Mouse (Mus musculus) urinary bladder, postnatal 25 days (tissue): ENCODE measurements around the gene Kif26b.

Source experiments
- DNase-seq: peaks from one replicate; pipeline ENCODE4 v3.0.0; 2022; ENCODE audit warnings: low spot score

Kif26b gene

DNA sequence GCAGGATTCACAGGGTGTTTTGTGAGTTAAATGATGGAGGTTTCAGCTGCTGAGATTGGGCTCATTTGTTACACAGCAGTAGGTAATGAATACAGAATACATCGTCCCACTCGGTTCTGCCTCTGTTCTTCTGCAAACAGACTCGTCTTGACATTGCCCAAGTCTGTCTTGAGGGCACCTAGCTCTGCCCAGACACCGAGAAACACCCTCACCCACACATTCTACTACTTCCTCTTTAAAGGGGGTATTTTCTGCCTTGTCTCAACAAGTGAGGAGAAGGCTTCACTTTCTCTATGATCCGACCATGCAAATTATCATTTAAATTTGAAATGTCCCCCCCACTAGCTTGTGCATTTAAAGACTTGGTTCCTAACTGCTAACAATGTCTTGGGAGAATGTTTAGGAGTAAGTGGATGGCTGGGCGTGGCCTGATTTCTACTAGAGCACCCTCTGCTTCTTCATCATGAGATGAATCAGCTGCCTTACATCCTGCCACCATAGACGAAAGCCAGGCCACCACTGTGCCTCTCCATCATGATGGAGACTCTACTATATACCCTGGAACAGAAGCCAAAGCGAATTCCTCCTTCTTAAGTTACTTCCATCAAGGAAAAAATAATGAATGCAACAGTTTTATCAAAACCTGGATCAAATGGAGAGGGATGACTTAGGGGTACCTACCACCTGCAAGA lies 395.7 kb downstream of the Kif26b start:
- DNase-seq = no peak

DNA sequence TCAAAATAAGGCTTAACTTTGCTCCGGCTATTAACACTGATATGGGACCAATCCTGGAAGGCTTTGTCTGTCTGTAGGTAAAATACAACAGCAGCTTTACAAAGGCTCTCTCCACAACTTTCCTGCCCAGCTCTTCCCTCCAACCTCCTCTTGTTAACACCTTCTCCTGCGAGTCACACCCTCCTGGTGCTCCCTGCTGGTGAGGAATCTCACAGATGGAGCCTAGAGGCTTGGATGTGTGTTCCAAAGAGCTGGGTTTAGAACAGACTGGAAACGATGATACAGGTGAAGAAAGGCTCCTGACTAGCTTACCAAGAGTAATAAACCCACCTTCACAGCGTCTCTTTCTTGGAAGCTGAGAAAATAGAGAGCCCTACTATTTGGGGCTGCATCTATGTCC lies 400.6 kb downstream of the Kif26b start:
- DNase-seq = no peak

DNA sequence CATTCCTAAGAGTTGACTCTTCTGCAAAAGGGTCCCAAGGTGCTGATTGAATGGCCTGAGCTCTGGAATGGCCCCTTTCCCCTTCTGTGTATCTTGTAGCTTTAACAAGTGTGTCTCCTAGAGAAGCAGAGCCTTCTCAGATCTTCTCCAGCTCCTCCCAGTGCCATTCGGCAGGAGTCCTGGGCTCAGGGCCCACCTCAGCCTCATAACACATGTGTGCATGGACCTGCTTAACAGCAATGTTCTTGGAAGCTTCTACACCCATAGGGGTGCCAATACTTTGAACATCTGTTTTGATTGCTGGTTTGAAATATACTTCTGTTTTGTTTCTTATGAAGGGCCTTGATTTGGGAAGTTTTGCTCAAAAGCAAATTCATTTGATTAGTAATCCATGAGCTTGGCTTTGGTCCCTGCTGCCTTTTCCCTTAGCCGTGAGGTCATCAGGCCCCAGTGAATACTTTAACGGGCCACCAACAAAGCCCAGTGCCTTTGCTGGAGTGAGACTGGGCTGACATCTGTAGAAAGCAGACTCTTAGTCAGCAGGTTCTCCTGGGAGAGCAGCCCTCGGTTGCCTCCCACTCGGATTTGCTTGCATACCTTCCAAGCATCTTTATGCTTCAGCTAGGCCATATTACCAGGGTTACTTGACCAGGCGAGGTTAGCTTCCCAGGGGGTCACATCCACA lies 405.2 kb downstream of the Kif26b start:
- DNase-seq = no peak

DNA sequence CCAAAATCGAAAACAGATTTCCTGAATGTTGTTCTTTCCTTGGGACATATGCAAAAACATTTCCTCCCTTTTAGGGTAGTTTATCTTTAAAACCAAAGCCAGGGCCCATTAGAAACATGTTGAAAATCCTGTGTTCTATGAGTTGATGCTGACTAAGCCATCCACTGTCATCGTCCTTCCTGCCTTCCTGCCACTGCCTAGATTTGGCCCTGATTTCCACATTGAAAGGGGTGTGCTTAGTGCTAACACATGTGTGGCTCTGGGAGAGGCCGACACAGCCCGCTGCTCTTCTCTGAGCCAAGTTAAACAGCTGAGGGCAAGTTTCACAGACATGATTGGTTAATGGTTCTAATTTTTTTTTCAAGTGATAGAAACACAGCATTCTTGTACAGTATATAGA lies 407.5 kb downstream of the Kif26b start:
- no peak for DNase-seq

DNA sequence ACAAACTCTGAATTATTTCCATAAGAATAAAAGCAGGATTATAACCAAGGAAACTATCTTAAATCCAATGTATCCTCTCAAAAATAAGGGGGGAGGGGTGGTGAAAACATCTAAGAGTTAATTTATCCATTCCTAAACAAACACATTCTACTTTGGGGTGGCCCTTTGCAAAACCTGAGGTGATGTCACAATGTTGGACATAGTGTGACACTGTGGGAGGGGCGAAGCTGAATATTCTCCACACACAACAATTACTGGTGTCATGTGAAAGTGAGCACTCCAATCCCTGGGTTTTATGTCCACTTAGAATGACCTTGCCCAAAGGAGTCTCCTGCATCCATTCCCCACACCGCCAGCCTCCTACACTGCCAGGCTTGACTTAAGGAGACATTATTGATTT lies 408.1 kb downstream of the Kif26b start:
- no peak for DNase-seq

DNA sequence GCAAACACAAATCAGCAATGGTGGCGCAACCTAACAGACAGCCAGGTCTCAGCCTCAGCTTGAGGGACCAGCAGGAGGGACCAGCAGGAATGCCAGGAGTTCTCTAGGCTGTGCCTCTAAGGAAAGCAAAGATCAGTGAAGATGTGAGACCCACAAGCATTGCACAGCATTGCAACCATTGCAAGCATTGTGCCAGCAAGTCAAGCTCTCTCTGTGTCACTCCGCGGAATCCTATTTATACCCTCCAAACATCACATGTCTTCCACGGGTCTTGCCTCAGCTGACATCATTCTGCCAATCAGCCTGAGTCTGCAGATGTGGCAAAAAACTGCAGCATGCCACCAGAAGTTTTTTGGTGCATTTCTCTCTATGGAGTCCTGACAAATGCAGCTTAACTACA lies 411.4 kb downstream of the Kif26b start:
- no peak for DNase-seq

DNA sequence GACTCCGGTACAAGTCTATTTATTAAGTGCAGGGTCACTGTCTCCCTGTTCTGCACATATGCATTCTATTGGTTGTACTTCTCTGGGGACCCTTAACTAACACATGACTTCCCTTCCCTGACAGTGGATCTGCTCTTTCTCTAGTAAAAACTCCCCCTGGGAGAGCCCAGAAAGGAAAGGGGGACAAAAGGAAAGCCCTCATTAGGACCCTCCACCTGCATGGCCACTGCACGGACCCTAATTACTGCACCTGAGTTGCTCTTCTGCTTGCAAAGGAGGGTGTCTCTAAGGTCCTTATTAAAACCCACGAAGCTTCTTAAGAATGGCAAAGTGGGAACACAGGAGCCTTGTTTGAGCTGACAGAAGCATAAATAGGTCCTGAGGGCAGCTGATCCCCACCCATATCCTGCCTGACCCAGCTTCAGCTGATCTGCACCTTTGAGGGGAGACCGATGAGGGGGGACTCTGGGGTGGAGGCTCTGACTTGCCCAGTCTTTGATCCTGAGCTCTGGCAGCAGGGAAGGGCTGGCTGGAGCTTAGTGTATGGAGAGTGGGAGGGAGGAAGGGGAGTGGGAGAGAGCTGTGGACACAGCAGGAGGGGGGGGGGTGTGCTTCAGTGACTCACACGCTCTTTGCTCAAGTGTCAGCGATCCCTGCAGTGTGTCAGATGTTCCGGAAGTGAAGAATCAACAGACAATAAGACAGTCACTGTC lies 413.5 kb downstream of the Kif26b start:
- no peak for DNase-seq

DNA sequence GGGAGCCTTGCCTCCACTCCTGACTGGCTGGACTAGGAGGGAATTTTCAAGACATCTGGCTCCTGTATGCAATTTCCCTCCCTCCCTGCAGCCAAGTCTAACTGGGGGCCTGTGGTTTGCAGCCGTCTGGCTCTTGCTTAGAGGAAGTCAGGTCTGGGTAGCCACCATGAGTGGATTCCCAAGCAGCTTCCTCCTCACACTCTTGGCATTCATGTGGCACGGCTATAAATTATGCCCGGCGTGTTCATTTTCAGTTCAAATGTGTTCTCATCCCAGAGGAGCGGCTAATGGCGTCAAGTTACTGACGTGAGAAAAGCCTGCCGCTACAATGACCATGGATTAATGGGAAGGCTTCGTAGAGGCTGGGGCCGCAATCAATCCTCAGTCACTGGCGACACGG lies 424.0 kb downstream of the Kif26b start:
- no peak for DNase-seq

DNA sequence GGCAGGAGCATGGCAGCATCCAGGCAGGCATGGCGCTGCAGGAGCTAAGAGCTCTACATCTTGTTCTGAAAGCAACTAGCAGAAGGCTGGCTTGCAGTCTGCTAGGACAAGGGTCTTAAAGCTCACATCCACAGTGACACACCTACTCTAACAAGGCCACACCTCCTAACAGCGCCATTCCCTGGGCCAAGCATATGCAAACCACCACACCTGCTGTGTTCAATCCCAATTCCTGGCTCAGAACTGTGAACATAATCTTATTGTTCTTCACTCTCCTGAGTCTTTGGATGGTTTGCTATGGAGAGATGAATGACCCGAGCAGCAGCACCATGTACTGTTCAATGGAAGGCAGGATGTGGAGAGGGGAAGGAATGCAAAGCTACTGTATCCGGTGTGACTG lies 429.7 kb downstream of the Kif26b start:
- no peak for DNase-seq

DNA sequence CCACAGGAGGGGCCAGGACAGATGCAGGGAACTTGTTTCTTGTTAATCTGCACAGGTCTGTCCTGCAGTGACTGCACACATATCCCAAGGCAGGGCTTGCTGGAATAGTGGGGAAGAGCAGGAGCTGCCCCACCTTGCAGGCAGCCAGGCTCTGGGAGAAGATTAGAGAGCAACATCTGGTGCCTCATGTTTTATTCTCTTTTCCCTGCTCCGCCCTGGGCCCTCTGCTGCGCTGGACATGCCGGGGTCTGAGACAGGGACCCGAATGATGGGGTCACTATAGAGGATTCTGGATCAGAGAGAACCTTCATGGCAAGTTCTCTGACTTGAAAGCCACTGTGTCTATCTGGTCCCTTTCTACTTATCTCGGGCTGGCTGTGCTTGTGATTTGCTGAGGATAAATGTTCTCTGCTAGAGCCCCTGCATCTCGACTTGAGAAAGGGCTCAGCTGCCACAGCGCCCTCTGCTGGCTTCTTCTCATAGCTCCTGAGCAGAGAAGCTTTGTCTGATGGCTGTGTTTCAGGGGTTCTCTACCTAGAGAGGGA lies 431.2 kb downstream of the Kif26b start:
- peak; percentile 64 for DNase-seq

DNA sequence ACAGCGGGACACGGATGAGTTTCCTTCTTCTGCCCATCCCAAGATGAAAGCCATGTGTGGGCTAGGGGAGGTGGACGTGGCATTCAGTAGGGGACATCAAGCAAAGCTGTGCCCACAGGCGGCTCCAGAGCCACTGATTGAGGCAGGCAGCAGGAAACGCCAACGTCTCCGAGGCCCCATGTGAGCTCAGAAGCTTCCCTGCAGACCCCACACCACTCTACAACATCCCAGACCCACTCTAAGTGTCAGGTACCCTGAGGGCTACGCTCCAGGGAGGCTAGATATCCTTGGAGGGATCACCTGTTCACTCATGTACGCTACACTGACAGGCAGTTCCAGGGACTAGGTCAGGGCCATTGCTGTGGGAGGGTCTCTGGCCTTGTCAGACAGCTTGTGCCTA lies 432.7 kb downstream of the Kif26b start:
- DNase-seq = no peak

DNA sequence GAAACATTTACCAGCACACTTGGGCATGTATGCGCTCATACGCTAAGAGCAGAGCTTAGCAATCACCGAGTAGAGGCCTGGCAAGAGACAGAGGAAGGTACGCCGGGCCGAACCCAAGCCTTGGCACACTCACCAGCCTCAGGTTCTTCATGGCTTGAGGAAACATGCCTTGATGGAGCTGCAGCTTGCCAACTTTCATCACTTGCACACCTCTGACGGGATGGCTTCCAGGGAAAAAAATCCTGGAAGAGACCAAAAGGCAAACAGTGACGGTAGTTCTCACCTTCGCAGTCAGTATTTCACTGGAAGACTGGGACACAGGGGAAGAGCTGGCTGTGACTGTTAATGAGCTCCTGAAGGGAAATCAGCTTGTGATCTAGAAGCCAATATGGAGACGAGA lies 443.1 kb downstream of the Kif26b start:
- DNase-seq = no peak

DNA sequence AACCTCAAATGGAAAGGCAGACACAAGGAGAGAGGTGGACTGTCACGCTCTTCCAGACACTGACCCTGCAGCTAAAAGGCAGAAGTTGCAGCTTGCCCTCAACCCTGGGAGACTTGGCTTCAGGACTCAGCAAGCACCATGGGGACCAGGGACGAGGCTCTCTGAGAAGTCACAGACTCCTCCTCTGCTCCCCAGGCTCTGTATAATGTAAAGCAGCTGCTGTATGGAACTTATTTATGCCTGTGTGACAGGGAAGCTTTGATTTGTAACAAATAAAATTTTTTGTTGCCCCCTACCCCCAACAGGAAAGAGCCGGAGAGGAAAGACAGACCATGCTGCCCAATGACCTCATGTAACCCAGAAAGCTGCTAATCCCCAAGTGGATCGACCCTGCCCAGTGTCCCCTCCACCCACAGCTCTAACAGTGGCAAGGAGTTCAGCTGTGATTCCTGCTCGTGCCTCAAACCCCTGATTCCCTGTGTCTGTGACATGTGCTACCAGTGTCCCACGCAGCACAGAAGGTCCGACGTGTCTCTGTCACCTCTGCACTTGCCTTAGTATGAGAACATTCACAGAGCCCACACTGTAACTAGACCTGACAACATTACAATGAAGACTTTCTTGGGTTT lies 449.8 kb downstream of the Kif26b start:
- DNase-seq = no peak

DNA sequence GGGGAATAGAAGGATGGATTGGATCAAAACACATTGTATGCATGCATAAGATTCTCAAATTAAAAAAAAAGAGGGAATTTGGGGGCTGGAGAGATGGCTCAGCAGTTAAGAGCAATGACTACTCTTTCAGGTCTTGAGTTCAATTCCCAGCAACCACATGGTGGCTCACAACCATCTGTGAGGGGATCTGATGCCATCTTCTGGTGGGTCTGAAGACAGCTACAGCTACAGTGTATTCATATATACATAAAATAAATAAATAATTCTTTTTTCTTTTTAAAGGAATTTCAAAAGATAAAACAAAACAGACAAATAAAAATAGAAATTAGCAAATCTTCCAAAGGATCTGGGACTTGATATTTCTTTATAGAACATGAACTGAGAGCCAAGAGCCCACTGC lies 451.3 kb downstream of the Kif26b start:
- no peak for DNase-seq

DNA sequence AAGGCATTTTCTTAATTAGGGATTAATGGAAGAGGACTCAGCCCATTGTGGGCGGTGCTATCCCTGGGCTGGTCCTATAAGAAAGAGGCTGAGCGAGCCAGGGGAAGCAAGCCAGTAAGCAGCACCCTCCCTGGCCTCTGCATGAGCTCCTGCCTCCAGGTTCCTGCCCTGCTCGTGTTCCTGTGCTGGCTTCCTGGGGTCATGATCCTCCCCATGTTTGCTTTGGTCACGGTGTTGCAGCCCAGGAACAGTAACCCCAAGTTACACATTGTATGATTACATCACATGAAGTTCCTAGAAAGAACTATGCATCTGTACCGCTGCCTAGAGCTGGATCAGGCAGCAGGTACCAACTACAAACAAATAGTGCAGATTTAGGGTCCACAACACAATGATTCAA lies 452.7 kb downstream of the Kif26b start:
- DNase-seq = no peak

DNA sequence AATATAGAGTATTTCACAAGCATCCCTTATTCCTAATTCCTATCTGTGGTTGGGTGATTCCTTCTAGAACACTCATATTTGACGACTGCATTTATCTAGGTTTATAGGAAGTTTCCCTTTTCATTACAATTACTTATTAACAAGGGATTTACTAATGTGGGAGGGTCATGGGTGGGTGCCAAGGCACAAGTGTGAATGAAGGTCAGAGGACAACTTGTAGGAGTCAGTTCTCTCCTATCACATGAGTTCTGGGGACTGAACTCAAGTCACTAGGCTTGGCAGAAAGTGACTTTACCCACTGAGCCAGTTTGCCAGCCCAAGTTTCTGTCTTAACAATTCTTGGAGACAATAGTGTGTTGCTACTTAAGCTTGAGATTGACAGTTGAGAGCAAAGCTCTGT lies 459.3 kb downstream of the Kif26b start:
- no peak for DNase-seq
